11 mouse cellular contexts compared by ENCODE assay signal in genomic region chr16:55631048-55631447, GRCm38 (mm10).
"Had no signal": no experiment of that assay in that cellular context is flagged by ENCODE, and none has a peak within 500 bp of the region (broad histone marks: within the 10 kb centered on the region; RNA-seq: fewer than 3 reads in every experiment).

No protein-coding gene starts in this region.

- H3K27me3 ChIP-seq: kidney, embryonic 15.5 days; limb, embryonic 15.5 days; liver, embryonic 12.5 days; midbrain, embryonic 13.5 days; neural tube, embryonic 13.5 days had no signal

- ATAC-seq: liver, embryonic 12.5 days; midbrain, embryonic 13.5 days had no signal

- H3K4me2 ChIP-seq: kidney, embryonic 15.5 days; limb, embryonic 15.5 days; liver, embryonic 12.5 days; lung, embryonic 14.5 days; midbrain, embryonic 13.5 days; neural tube, embryonic 13.5 days had no signal

- H3K4me3 ChIP-seq: kidney, embryonic 15.5 days; limb, embryonic 15.5 days; liver, embryonic 12.5 days; midbrain, embryonic 13.5 days; neural tube, embryonic 13.5 days had no signal

- H3K36me3 ChIP-seq: kidney, embryonic 15.5 days; limb, embryonic 15.5 days; liver, embryonic 12.5 days; midbrain, embryonic 13.5 days; neural tube, embryonic 13.5 days had no signal

- DNase-seq: kidney, adult 2 months; kidney, postnatal 14 days; lung, embryonic 14.5 days; lung, postnatal 14 days; right cerebral cortex, postnatal 25 days; thymus, postnatal 36 days had no signal
